Mouse (Mus musculus) NIH3T3 (cell line): ENCODE measurements at regions not wholly inside any gene's neighbourhood (a gene's known extent, or its start where the extent isn't known, plus 50 kb on each side); places are given as distances from the start of the nearest gene placed in this dataset.
A peak's percentile ranks its signal among the peaks of the same experiment; 100 is the strongest.

Source experiments
- DNase-seq: peaks from one replicate; pipeline ENCODE4 v3.0.0-alpha.2; 2012; ENCODE audit warnings: low read depth

GRCm38 (mm10) chr10:67819534-67819933 lies 92.9 kb downstream of the Zfp365 start:
- no peak for DNase-seq

GRCm38 (mm10) chr10:67813901-67814300 lies 98.6 kb downstream of the Zfp365 start:
- DNase-seq = no peak

GRCm38 (mm10) chr10:67805131-67805530 lies 107.3 kb downstream of the Zfp365 start:
- peak; percentile 75 for DNase-seq

- DNase-seq = no peak
These were observed 107.8 kb downstream of the Zfp365 start for GRCm38 (mm10) chr10:67804637-67805036.

GRCm38 (mm10) chr10:67802156-67802555 lies 110.3 kb downstream of the Zfp365 start:
- no peak for DNase-seq

GRCm38 (mm10) chr10:67801619-67802018 lies 110.8 kb downstream of the Zfp365 start:
- DNase-seq = no peak

- no peak for DNase-seq
These were observed 113.5 kb downstream of the Zfp365 start for GRCm38 (mm10) chr10:67798991-67799390.

- no peak for DNase-seq
These were observed 119.3 kb downstream of the Zfp365 start for GRCm38 (mm10) chr10:67793206-67793605.

GRCm38 (mm10) chr10:67789651-67790050 lies 122.8 kb downstream of the Zfp365 start:
- no peak for DNase-seq

GRCm38 (mm10) chr10:67788116-67788515 lies 124.3 kb downstream of the Zfp365 start:
- DNase-seq = peak; percentile 14

- peak; percentile 94 for DNase-seq
These were observed 126.9 kb downstream of the Zfp365 start for GRCm38 (mm10) chr10:67785563-67785962.

- DNase-seq = peak; percentile 53
These were observed 134.1 kb downstream of the Zfp365 start for GRCm38 (mm10) chr10:67778341-67778740.

GRCm38 (mm10) chr10:67777721-67778120 lies 134.7 kb downstream of the Zfp365 start:
- no peak for DNase-seq

- no peak for DNase-seq
These were observed 135.6 kb downstream of the Zfp365 start for GRCm38 (mm10) chr10:67776851-67777250.

GRCm38 (mm10) chr10:67771796-67772195 lies 140.7 kb downstream of the Zfp365 start:
- no peak for DNase-seq

GRCm38 (mm10) chr10:67766099-67766498 lies 146.4 kb downstream of the Zfp365 start:
- DNase-seq = peak; percentile 84

GRCm38 (mm10) chr10:67760424-67760823 lies 152.0 kb downstream of the Zfp365 start:
- peak; percentile 48 for DNase-seq

GRCm38 (mm10) chr10:67748121-67748520 lies 164.3 kb downstream of the Zfp365 start:
- peak; percentile 47 for DNase-seq

- peak; percentile 85 for DNase-seq
These were observed 165.0 kb downstream of the Zfp365 start for GRCm38 (mm10) chr10:67747461-67747860.

- DNase-seq = peak; percentile 90
These were observed 166.3 kb downstream of the Zfp365 start for GRCm38 (mm10) chr10:67746140-67746539.

GRCm38 (mm10) chr10:67743561-67743960 lies 168.9 kb downstream of the Zfp365 start:
- DNase-seq = no peak

GRCm38 (mm10) chr10:67742824-67743223 lies 169.6 kb downstream of the Zfp365 start:
- no peak for DNase-seq

GRCm38 (mm10) chr10:67742305-67742704 lies 170.2 kb downstream of the Zfp365 start:
- DNase-seq = no peak

- DNase-seq = no peak
These were observed 173.3 kb downstream of the Zfp365 start for GRCm38 (mm10) chr10:67739199-67739598.

GRCm38 (mm10) chr10:67736636-67737035 lies 175.8 kb downstream of the Zfp365 start:
- no peak for DNase-seq
